Mouse (Mus musculus): ENCODE data around the gene Cmip. TPM values are rescaled to one million over a fixed set of nuclear protein-coding genes. Genes with fewer than 3 reads are reported as not detected.

Cmip gene
- polyA plus RNA-seq, 1 experiment: 53.1 TPM

- no peak for DNase-seq
- 62% methylated on average over 11 of the region's 11 CpGs for WGBS
- TF ChIP-seq CTCF (IDR thresholded peaks at IDR 0.05; ENCODE audit: insufficient read depth, low read length): no peak
- TF ChIP-seq POLR2A (IDR thresholded peaks at IDR 0.05; ENCODE audit: borderline replicate concordance, extremely low read depth, low read depth, low read length): no peak
- Histone ChIP-seq H3K4me3 (replicated peaks; ENCODE audit: extremely low read depth, low read depth, low read length) (no peak overlapping the region), H3K4me1 (ENCODE audit: control insufficient read depth, insufficient read depth, low read length) (peaks cover 6% of the 10 kb centered on the region; the same call in 1 of the 2 replicates)
Measured at GRCm38 (mm10) chr8:117348718-117349394, 92.0 kb downstream of the Cmip start.

GRCm38 (mm10) chr8:117349541-117349940 lies 92.7 kb downstream of the Cmip start:
- no peak overlapping the region for H3K4me3 ChIP-seq (replicated peaks; ENCODE audit: extremely low read depth, low read depth, low read length)
- peaks cover 3% of the 10 kb centered on the region; the same call in 1 of the 2 replicates for H3K4me1 ChIP-seq (ENCODE audit: control insufficient read depth, insufficient read depth, low read length)
- 92% methylated on average over 4 of the region's 4 CpGs for WGBS
- DNase-seq: no peak
- TF ChIP-seq POLR2A (IDR thresholded peaks at IDR 0.05; ENCODE audit: borderline replicate concordance, extremely low read depth, low read depth, low read length) (no peak), CTCF (IDR thresholded peaks at IDR 0.05; ENCODE audit: insufficient read depth, low read length) (no peak)

- no peak for DNase-seq
- TF ChIP-seq CTCF (IDR thresholded peaks at IDR 0.05; ENCODE audit: insufficient read depth, low read length) (no peak), POLR2A (IDR thresholded peaks at IDR 0.05; ENCODE audit: borderline replicate concordance, extremely low read depth, low read depth, low read length) (no peak)
- Histone ChIP-seq H3K4me1 (ENCODE audit: control insufficient read depth, insufficient read depth, low read length) (peaks cover 2% of the 10 kb centered on the region; the same call in 1 of the 2 replicates), H3K4me3 (replicated peaks; ENCODE audit: extremely low read depth, low read depth, low read length) (no peak overlapping the region)
- WGBS: 86% methylated on average over 4 of the region's 4 CpGs
Measured at GRCm38 (mm10) chr8:117352098-117352497, 95.2 kb downstream of the Cmip start.

DNA sequence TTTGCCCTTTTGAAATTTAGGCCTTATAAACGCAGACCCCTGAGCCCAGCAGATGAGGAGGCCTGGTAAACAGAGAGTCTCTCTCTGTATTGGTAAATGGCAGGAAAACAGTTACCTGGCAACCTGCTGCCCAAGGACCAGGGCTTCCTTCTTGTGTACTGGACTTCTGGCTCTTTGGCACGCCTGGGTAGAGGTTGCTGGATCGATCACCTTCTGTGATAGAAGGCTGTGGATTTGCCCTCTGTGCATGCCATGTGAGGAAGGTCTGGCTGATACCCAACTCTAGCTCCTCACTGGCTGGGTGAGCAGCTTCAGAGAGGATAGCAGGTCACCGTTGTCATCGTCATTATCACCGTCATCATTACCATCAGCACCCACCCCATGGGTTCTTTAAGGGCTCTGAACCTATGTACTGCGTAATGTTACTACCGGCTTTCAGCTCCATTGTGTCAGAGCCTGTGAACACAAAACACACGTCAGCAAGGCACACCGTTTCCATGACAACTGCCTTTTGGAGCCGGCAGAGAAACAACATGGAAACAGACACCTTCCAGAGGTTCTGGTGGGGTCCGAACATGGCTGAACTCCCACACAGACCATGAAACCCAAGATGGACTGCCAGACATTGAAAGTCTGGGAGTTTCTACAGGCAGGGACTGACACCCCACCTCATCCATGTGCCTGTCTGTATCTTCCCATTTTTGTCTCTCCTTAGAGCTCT lies 98.4 kb downstream of the Cmip start:
- no peak overlapping the region for H3K4me3 ChIP-seq (replicated peaks; ENCODE audit: extremely low read depth, low read depth, low read length)
- 76% methylated on average over 12 of the region's 12 CpGs for WGBS
- H3K4me1 ChIP-seq (ENCODE audit: control insufficient read depth, insufficient read depth, low read length): peaks cover 2% of the 10 kb centered on the region; the same call in 1 of the 2 replicates
- no peak for DNase-seq
- no peak for TF ChIP-seq POLR2A (IDR thresholded peaks at IDR 0.05; ENCODE audit: borderline replicate concordance, extremely low read depth, low read depth, low read length)
- no peak for TF ChIP-seq CTCF (IDR thresholded peaks at IDR 0.05; ENCODE audit: insufficient read depth, low read length)

DNA sequence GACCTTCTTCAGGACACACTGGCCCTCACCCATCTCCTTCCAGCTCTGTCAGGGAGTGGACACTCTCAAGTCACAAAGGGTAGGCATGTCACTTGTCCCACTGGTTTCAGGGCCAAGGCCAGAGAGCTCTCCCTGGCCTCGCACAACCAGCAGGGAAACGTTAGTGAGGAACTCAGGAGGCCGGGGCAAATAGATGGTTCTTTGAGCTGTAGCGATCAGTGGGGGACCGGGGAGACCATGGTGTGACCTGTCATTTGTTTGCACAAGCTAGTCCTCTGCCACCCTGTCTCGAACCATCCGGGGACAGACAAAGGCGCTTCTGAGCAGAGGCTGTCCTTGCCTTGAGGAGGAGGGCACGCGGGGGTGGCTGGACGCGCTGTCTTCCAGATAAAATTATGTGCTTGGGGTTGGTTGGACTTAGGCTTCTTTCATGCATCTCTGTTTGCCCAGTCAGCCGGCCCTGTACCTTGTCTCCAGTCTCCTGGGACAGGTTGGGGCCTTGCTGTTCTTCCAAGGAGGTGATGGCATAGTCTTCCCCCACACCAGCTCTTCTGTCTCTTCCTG lies 99.3 kb downstream of the Cmip start:
- no peak for DNase-seq
- 86% methylated on average over 13 of the region's 13 CpGs for WGBS
- Histone ChIP-seq H3K4me3 (replicated peaks; ENCODE audit: extremely low read depth, low read depth, low read length) (no peak overlapping the region), H3K4me1 (ENCODE audit: control insufficient read depth, insufficient read depth, low read length) (peaks cover 2% of the 10 kb centered on the region; the same call in 1 of the 2 replicates)
- TF ChIP-seq CTCF (IDR thresholded peaks at IDR 0.05; ENCODE audit: insufficient read depth, low read length): no peak
- TF ChIP-seq POLR2A (IDR thresholded peaks at IDR 0.05; ENCODE audit: borderline replicate concordance, extremely low read depth, low read depth, low read length): no peak

DNA sequence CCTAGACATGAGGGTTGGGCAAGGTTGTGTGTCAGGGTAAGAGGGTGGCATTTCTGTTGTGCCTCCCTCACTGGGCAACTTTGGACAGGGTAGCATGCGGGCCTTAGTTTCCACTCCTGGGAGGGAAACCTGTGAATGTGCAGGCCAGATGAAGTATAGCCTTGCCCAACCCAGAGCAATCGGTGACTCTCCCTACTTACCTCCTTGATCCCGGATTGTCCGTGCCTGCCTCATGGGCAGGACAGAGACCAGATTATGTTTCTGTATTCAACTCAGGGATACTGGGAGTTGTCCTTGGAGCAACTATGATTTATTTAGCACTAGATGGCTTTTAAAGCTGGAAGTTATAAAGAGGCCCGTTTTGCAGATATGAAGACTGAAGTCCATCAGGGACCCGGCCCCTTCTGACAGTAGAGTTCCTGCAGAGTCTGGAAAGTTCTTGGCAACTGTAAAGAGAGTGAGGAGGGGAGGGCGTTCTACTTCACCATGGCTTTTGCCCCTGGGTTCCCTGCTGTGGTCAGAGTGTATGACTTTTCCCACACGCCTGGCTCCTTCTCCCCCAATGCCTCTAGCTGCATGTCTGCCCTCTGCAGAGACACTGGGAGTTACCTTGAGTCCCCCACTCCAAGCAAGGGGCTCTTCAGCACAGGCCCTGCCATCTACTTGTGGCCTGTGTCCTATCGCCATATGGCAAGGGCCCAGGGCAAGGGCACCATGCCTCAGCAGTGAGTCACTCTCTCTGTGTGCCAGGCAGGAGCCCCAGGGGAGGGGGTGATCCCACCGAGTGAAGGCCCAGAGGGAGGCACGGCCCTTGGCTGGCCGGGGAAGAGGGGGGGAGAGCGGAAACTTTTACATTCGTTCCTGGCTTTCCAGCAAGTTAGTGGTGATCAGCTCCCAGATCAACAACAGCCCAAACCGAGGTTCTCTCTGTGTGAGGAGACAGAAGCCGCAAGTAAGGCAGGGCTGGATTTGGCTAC lies 100.9 kb downstream of the Cmip start:
- no peak for DNase-seq
- Histone ChIP-seq H3K4me3 (replicated peaks; ENCODE audit: extremely low read depth, low read depth, low read length) (no peak overlapping the region), H3K4me1 (ENCODE audit: control insufficient read depth, insufficient read depth, low read length) (peaks cover 8% of the 10 kb centered on the region; the same call in 1 of the 2 replicates)
- WGBS: 72% methylated on average over 16 of the region's 16 CpGs
- no peak for TF ChIP-seq POLR2A (IDR thresholded peaks at IDR 0.05; ENCODE audit: borderline replicate concordance, extremely low read depth, low read depth, low read length)

GRCm38 (mm10) chr8:117360172-117360930 lies 103.5 kb downstream of the Cmip start:
- no peak for DNase-seq
- peaks cover 13% of the 10 kb centered on the region; the same call in 1 of the 2 replicates for H3K4me1 ChIP-seq (ENCODE audit: control insufficient read depth, insufficient read depth, low read length)
- no peak for TF ChIP-seq CTCF (IDR thresholded peaks at IDR 0.05; ENCODE audit: insufficient read depth, low read length)
- no peak for TF ChIP-seq POLR2A (IDR thresholded peaks at IDR 0.05; ENCODE audit: borderline replicate concordance, extremely low read depth, low read depth, low read length)
- H3K4me3 ChIP-seq (replicated peaks; ENCODE audit: extremely low read depth, low read depth, low read length): no peak overlapping the region
- 96% methylated on average over 3 of the region's 3 CpGs for WGBS

- H3K4me3 ChIP-seq (replicated peaks; ENCODE audit: extremely low read depth, low read depth, low read length): no peak overlapping the region
- DNase-seq: no peak
- H3K4me1 ChIP-seq (ENCODE audit: control insufficient read depth, insufficient read depth, low read length): peaks cover 18% of the 10 kb centered on the region; the same call in 1 of the 2 replicates
- TF ChIP-seq CTCF (IDR thresholded peaks at IDR 0.05; ENCODE audit: insufficient read depth, low read length): no peak
- no peak for TF ChIP-seq POLR2A (IDR thresholded peaks at IDR 0.05; ENCODE audit: borderline replicate concordance, extremely low read depth, low read depth, low read length)
- WGBS: 54% methylated on average over 12 of the region's 12 CpGs
Measured at GRCm38 (mm10) chr8:117361595-117362437, 105.0 kb downstream of the Cmip start.
